In genomic region chr6:84883720-84884119, GRCm38 (mm10) we compare ENCODE assay signal across 26 mouse cellular contexts.
A peak's percentile ranks its signal among the peaks of the same experiment; 100 is the strongest.
DNase-seq lines count a peak whose midpoint lies in the region; ATAC-seq and TF ChIP-seq lines count a peak whose summit lies in the region.
"Had no signal": no experiment of that assay in that cellular context is flagged by ENCODE, and none has a peak within 500 bp of the region (broad histone marks: within the 10 kb centered on the region; RNA-seq: fewer than 3 reads in every experiment).

No protein-coding gene starts in this region.

- no peak for DNase-seq in liver, postnatal 0 days
- peak; percentile 50 for DNase-seq in MEL-GATA-1-ER (ENCODE audit: extremely low read depth, low read depth)
- DNase-seq in liver, embryonic 14.5 days (ENCODE audit: low read depth in 3 of 3, low spot score in 3 of 3): no peak
- no peak for DNase-seq in hindbrain, embryonic 14.5 days (ENCODE audit: low spot score)
- DNase-seq in layer of hippocampus, adult 9-10 months (ENCODE audit: low spot score): no peak
- DNase-seq in forebrain, embryonic 14.5 days (ENCODE audit: low spot score): no peak
- DNase-seq: adrenal gland, adult 2 months; adrenal gland, postnatal 14 days; cerebellum, adult 18-20 months; cerebellum, adult 9-10 months; cerebellum, postnatal 14 days; gastrocnemius, postnatal 10 days; gastrocnemius, postnatal 36 days; heart, postnatal 10 days; heart, postnatal 36 days had no signal

- no peak for ATAC-seq in liver, embryonic 12.5 days
- no peak for ATAC-seq in liver, postnatal 0 days
- ATAC-seq in liver, embryonic 14.5 days (ENCODE audit: insufficient read depth): no peak
- no peak for ATAC-seq in hindbrain, embryonic 14.5 days (ENCODE audit: low FRiP score)
- ATAC-seq in forebrain, embryonic 14.5 days: no peak
- ATAC-seq: CD4-positive, CD25-positive, alpha-beta regulatory T cell, adult 4 months; forebrain, embryonic 15.5 days; hindbrain, postnatal 0 days; inflammation-experienced regulatory T-cells, adult 6 months had no signal

- TF ChIP-seq EP300 in liver, postnatal 0 days (IDR thresholded peaks at IDR 0.05; ENCODE audit: low read depth): no peak
- no peak for TF ChIP-seq EP300 in liver, embryonic 14.5 days (IDR thresholded peaks at IDR 0.05; ENCODE audit: low read depth)

- peak overlapping the region; percentile 59 for H3K4me2 ChIP-seq in liver, embryonic 12.5 days
- H3K4me2 ChIP-seq in liver, postnatal 0 days (ENCODE audit: low read depth, low read length): no peak overlapping the region
- H3K4me2 ChIP-seq in liver, embryonic 14.5 days (ENCODE audit: low read depth): peak overlapping the region; percentile 64
- H3K4me2 ChIP-seq in hindbrain, embryonic 14.5 days (replicated peaks): no peak overlapping the region
- no peak overlapping the region for H3K4me2 ChIP-seq in forebrain, embryonic 14.5 days (ENCODE audit: low read length)
- H3K4me2 ChIP-seq: embryonic facial prominence, embryonic 12.5 days; embryonic facial prominence, embryonic 15.5 days; forebrain, embryonic 15.5 days; heart, embryonic 12.5 days; heart, embryonic 15.5 days; hindbrain, embryonic 13.5 days had no signal

- no peak for TF ChIP-seq CTCF in liver, postnatal 0 days (IDR thresholded peaks at IDR 0.05; ENCODE audit: low read depth)
- no peak for TF ChIP-seq CTCF in liver, embryonic 14.5 days (IDR thresholded peaks at IDR 0.05; ENCODE audit: low read depth)

- peak overlapping the region; percentile 67; the same call in 1 of the 2 replicates for H3K27ac ChIP-seq in liver, embryonic 12.5 days
- H3K27ac ChIP-seq in liver, postnatal 0 days (ENCODE audit: low read depth): no peak overlapping the region
- peak overlapping the region; percentile 53; the same call in 1 of the 2 replicates for H3K27ac ChIP-seq in liver, embryonic 14.5 days
- no peak overlapping the region for H3K27ac ChIP-seq in hindbrain, embryonic 14.5 days
- H3K27ac ChIP-seq in forebrain, embryonic 14.5 days (ENCODE audit: low read depth, low read length): no peak overlapping the region
- H3K27ac ChIP-seq: embryonic facial prominence, embryonic 12.5 days; embryonic facial prominence, embryonic 15.5 days; forebrain, embryonic 15.5 days; heart, embryonic 15.5 days; hindbrain, embryonic 13.5 days; hindbrain, postnatal 0 days had no signal

- H3K9me3 ChIP-seq in liver, embryonic 12.5 days (replicated peaks): no peaks in the 10 kb centered on the region
- no peaks in the 10 kb centered on the region for H3K9me3 ChIP-seq in liver, postnatal 0 days (ENCODE audit: low read length)
- H3K9me3 ChIP-seq in liver, embryonic 14.5 days (ENCODE audit: control insufficient read depth, low read length): no peaks in the 10 kb centered on the region
- H3K9me3 ChIP-seq in hindbrain, embryonic 14.5 days (ENCODE audit: control insufficient read depth, low read length): no peaks in the 10 kb centered on the region
- H3K9me3 ChIP-seq in forebrain, embryonic 14.5 days (replicated peaks; ENCODE audit: control insufficient read depth, low read length): no peaks in the 10 kb centered on the region
- H3K9me3 ChIP-seq: embryonic facial prominence, embryonic 12.5 days; embryonic facial prominence, embryonic 15.5 days; forebrain, embryonic 15.5 days; heart, embryonic 12.5 days; heart, embryonic 15.5 days; hindbrain, embryonic 10.5 days; hindbrain, embryonic 13.5 days had no signal

- H3K4me3 ChIP-seq in liver, embryonic 12.5 days: no peak overlapping the region
- no peak overlapping the region for H3K4me3 ChIP-seq in liver, postnatal 0 days (ENCODE audit: low read depth, low read length)
- H3K4me3 ChIP-seq in liver, embryonic 14.5 days (ENCODE audit: insufficient read depth in 1 of 2, low read depth in 2 of 2, low read length in 2 of 2): no peak overlapping the region
- H3K4me3 ChIP-seq in hindbrain, embryonic 14.5 days (replicated peaks; ENCODE audit: low read length): no peak overlapping the region
- no peak overlapping the region for H3K4me3 ChIP-seq in forebrain, embryonic 14.5 days (ENCODE audit: low read depth, low read length)
- H3K4me3 ChIP-seq: embryonic facial prominence, embryonic 12.5 days; embryonic facial prominence, embryonic 15.5 days; forebrain, embryonic 15.5 days; heart, embryonic 12.5 days; heart, embryonic 15.5 days; hindbrain, embryonic 10.5 days; hindbrain, embryonic 13.5 days had no signal

- H3K4me1 ChIP-seq in liver, embryonic 12.5 days: peaks cover 61% of the 10 kb centered on the region
- H3K4me1 ChIP-seq in liver, postnatal 0 days (ENCODE audit: insufficient read depth): peaks cover 17% of the 10 kb centered on the region
- H3K4me1 ChIP-seq in liver, embryonic 14.5 days (replicated peaks; ENCODE audit: control insufficient read depth in 2 of 2, insufficient read depth in 2 of 2, low read length in 1 of 2): peaks cover 34 to 35% of the 10 kb centered on the region in 2 experiments
- H3K4me1 ChIP-seq in hindbrain, embryonic 14.5 days (replicated peaks; ENCODE audit: control insufficient read depth, insufficient read depth, low read length): no peaks in the 10 kb centered on the region
- no peaks in the 10 kb centered on the region for H3K4me1 ChIP-seq in forebrain, embryonic 14.5 days (ENCODE audit: control insufficient read depth, insufficient read depth, low read length)
- H3K4me1 ChIP-seq: embryonic facial prominence, embryonic 15.5 days; forebrain, embryonic 15.5 days had no signal

- H3K36me3 ChIP-seq in liver, embryonic 12.5 days: no peaks in the 10 kb centered on the region
- no peaks in the 10 kb centered on the region for H3K36me3 ChIP-seq in liver, postnatal 0 days (replicated peaks; ENCODE audit: insufficient read depth, low read length)
- no peaks in the 10 kb centered on the region for H3K36me3 ChIP-seq in liver, embryonic 14.5 days (replicated peaks; ENCODE audit: control insufficient read depth, insufficient read depth, low read depth)
- no peaks in the 10 kb centered on the region for H3K36me3 ChIP-seq in hindbrain, embryonic 14.5 days (replicated peaks; ENCODE audit: control insufficient read depth, insufficient read depth)
- no peaks in the 10 kb centered on the region for H3K36me3 ChIP-seq in forebrain, embryonic 14.5 days (ENCODE audit: control insufficient read depth, insufficient read depth, low read length)
- H3K36me3 ChIP-seq: embryonic facial prominence, embryonic 12.5 days; embryonic facial prominence, embryonic 15.5 days; forebrain, embryonic 15.5 days; heart, embryonic 12.5 days; heart, embryonic 15.5 days; hindbrain, embryonic 10.5 days; hindbrain, embryonic 13.5 days had no signal

- H3K27me3 ChIP-seq in liver, embryonic 12.5 days (replicated peaks): no peaks in the 10 kb centered on the region
- H3K27me3 ChIP-seq in liver, postnatal 0 days (ENCODE audit: insufficient read depth, low read length): no peaks in the 10 kb centered on the region
- no peaks in the 10 kb centered on the region for H3K27me3 ChIP-seq in liver, embryonic 14.5 days (ENCODE audit: control insufficient read depth, insufficient read depth, low read length)
- H3K27me3 ChIP-seq in hindbrain, embryonic 14.5 days (ENCODE audit: control insufficient read depth, insufficient read depth, low read length): no peaks in the 10 kb centered on the region
- no peaks in the 10 kb centered on the region for H3K27me3 ChIP-seq in forebrain, embryonic 14.5 days (replicated peaks; ENCODE audit: control insufficient read depth, insufficient read depth, low read length)
- H3K27me3 ChIP-seq: embryonic facial prominence, embryonic 12.5 days; embryonic facial prominence, embryonic 15.5 days; forebrain, embryonic 15.5 days; heart, embryonic 12.5 days; heart, embryonic 15.5 days; hindbrain, embryonic 13.5 days had no signal

- H3K9ac ChIP-seq in liver, embryonic 12.5 days: no peak overlapping the region
- H3K9ac ChIP-seq in liver, postnatal 0 days (replicated peaks): no peak overlapping the region
- no peak overlapping the region for H3K9ac ChIP-seq in liver, embryonic 14.5 days (replicated peaks)
- H3K9ac ChIP-seq in hindbrain, embryonic 14.5 days: no peak overlapping the region
- no peak overlapping the region for H3K9ac ChIP-seq in forebrain, embryonic 14.5 days (ENCODE audit: low read length)
- H3K9ac ChIP-seq: embryonic facial prominence, embryonic 12.5 days; embryonic facial prominence, embryonic 15.5 days; forebrain, embryonic 15.5 days; heart, embryonic 12.5 days; heart, embryonic 15.5 days; hindbrain, embryonic 13.5 days had no signal

- 10% methylated on average over 4 of the region's 4 CpGs for WGBS in liver, embryonic 12.5 days (ENCODE audit: insufficient replicate concordance)
- WGBS in liver, postnatal 0 days (ENCODE audit: insufficient replicate concordance): 25% methylated on average over 4 of the region's 4 CpGs
- WGBS in liver, embryonic 14.5 days (ENCODE audit: insufficient replicate concordance): 9% methylated on average over 4 of the region's 4 CpGs
- 81% methylated on average over 4 of the region's 4 CpGs for WGBS in hindbrain, embryonic 14.5 days
- WGBS in forebrain, embryonic 14.5 days: 79% methylated on average over 4 of the region's 4 CpGs

Comparison
In these comparisons a context has a peak if more than half of its experiments do, and no peak if none do; other contexts are left out.
1. H3K27ac ChIP-seq: peak in liver, embryonic 12.5 days (single experiment) and liver, embryonic 14.5 days (single experiment); none in liver, postnatal 0 days (single experiment), hindbrain, embryonic 14.5 days (single experiment) and forebrain, embryonic 14.5 days (single experiment).
2. H3K4me2 ChIP-seq: peak in liver, embryonic 12.5 days (single experiment) and liver, embryonic 14.5 days (single experiment); none in liver, postnatal 0 days (single experiment), hindbrain, embryonic 14.5 days (single experiment) and forebrain, embryonic 14.5 days (single experiment).